Mouse (Mus musculus): ENCODE measurements around the gene Plxnc1.

Gene Plxnc1

DNA sequence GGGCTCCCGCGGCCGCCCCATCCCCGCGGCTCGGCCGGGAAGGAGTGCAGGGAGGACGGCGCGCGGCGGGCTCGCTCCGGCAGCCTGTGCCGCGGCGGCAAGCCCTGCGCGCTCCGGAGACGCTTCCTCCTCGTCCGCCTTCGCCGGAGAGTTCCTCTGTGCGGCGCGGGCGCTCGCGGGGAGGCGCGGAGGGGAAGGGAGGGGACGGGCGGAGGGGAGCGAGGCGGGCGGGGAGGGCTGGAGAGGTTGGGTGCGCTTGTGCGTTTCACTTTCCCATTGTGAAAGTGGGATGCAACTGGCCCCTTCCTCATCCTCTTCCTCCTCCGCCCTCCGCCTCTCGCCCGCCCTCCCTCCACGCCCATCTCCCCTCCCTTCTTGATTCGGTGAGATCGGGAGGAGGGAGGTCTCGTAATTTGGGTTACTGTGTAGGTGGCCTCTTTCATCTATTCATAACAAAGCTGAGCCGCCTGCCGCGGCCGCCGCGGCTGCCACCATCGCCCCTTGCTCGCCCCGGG, at the start of gene Plxnc1:
Gene Plxnc1 (minus strand): TSS at position 145 of the 515 bp plus-strand sequence.
- no peak for DNase-seq (ENCODE audit: low read depth)

- peak; percentile 40 for DNase-seq (ENCODE audit: low read depth)
Measured at GRCm38 (mm10) chr10:94992127-94992526, 47.5 kb upstream of the Plxnc1 start.

- peak; percentile 38 for DNase-seq (ENCODE audit: low read depth)
Measured at GRCm38 (mm10) chr10:94991564-94992097, 47.0 kb upstream of the Plxnc1 start.

DNA sequence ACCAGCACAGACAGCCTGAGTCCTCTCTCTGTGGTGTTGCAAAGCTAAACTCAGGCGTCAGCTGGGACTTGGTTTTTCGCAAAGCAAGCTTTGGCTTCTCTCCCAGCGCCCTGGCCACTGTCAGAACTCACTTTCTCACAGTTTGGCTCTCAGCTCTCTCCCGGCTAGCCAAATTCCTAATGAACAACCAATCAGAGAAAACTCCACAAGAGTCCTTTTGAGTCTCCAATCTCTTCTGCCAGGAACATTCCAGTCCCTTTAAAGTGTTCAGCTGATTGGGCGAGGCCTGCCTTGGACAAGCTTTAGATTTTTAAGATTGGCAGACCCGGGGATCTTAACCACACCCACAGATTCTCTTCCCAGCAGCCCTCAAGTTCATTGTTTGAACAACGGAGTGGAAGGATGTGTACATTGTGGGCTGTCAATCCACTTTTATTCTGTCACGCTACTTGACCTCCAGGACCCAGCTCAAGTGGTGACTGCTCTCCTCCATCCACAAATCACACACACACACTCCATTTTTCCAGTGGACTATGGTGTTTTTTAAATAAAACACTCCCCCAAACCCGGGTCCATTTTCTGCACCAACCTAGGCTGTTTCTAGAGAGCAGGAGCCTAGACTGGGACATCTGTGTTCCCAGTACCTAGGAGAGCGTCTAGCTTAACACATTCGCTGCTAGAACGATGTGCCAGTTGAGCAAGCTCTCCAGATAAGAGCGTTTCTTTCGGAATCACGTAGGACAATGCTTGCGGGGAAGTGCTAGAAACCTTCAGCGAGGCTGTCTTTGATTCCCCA, 46.3 kb upstream of the Plxnc1 start:
- DNase-seq (ENCODE audit: low read depth): no peak

DNA sequence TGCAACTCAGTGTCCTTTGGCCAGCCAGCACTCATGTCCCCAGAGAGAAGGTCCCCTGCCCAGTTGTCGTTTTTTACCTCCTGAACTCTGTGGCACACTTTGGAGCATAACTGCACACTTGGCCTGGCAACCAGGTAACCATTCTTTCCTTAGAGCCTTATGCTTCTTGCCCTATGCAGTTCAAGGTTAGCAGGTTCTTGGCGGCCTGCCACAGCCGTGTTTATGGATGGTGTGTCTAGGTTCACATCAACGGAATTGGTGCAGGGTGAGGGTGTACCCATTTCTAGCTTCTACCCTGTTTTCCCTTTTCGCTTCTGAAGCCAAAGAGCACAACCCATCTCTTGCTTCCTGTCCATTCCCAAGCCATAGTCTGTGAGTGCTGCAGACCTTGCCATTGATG, 44.7 kb upstream of the Plxnc1 start:
- DNase-seq (ENCODE audit: low read depth): no peak

GRCm38 (mm10) chr10:94985103-94985502, 40.5 kb upstream of the Plxnc1 start:
- no peak for DNase-seq (ENCODE audit: low read depth)

DNA sequence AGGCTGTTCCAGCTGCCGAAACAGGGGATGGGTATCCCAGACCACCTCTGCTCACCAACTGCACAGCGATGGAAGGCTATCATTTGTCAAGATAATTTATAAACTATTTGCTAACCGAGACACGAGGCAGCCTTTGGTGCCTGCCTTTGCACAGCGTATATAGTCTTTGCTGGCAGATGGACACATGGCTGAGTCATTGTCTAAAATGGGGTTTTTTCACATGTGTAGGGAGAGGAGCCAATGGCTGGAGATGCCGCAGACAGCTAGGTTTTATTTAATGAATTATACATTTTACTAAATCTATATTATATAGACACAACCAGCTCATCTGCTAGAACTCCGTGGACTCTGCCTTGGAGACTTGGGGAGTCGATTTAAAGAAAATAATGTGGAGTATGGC, 37.9 kb upstream of the Plxnc1 start:
- no peak for DNase-seq (ENCODE audit: low read depth)

DNA sequence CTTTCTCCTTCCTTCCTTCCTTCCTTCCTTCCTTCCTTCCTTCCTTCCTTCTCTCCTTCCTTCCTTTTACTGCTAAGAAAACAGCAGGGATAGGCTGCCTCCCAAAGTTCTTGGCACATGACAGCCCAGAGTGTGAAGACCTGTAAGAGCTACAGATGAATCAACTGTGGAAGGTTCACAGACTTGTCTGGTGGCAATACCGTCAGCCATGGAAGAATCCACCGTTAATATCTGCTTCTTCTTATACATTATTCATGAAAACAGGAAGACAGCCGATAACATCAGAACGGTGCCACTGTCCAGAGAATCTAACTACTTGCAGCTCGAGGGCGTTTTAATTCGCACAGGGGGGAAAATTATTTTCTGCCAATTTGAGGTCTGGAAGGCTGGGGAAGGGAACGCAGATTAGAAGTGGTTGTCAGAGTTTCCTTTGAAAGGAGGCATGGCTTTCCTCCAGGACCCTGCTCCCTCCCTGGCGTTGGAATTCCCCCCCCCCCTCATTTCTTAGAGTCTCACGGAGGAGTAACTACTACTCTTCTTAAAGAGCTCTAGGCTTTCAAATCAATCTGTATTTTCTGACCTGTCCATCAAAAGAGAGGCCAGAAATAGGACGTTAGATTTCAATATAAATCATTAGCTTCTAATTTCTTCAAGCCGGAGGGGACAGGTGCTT, 37.0 kb upstream of the Plxnc1 start:
- no peak for DNase-seq (ENCODE audit: low read depth)

DNA sequence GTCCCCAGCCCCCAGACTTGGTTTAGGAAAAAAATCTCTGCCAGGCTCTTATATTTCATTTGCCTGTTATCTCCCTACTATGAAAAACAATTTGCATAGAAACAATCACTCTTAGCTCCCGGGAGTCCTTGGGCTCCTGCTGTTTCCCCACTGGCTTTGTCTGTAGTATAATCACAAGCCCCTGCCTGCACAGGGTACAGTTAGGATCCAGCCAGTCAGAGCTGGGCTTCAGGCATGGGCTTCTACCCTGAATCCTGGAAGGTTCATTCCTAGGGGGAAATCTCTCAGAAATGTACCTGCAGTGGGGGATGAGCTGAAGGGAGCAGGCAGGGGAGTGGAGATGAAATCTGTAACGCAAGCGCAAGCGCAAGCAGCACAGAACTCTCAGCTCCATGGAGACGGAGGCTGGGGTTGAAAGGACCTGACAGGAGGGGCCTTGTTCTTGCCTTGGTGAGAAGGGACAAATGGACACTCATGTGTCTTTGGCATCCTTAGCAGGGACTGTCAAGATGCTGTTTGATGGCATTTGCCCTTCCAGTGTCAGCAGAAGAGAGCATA, 33.7 kb upstream of the Plxnc1 start:
- DNase-seq (ENCODE audit: low read depth): no peak

DNA sequence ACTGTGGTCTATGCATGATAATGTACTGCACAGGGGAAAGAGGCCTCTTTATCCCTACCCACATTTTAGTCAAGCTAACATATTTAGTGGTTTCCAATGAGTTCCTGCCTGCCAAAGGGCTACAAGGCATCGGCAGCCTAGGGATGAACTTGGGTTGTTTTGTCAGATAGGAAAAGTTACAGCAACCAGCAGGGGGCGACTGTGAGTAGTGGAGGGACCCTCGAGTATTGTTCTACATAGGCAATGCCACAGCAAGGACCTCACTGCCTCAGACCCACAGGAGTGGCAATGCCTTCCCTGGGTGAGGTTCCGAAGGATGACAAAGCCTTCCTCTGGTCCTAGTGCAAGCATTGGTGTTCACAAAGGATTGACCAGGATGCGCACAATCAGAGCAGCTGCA, 31.7 kb upstream of the Plxnc1 start:
- no peak for DNase-seq (ENCODE audit: low read depth)

GRCm38 (mm10) chr10:94975099-94975496, 30.5 kb upstream of the Plxnc1 start:
- DNase-seq (ENCODE audit: low read depth): no peak

GRCm38 (mm10) chr10:94974345-94975098, 29.9 kb upstream of the Plxnc1 start:
- DNase-seq (ENCODE audit: low read depth): no peak

- no peak for DNase-seq (ENCODE audit: low read depth)
Measured at GRCm38 (mm10) chr10:94971625-94972161, 27.1 kb upstream of the Plxnc1 start.

- DNase-seq (ENCODE audit: low read depth): no peak
Measured at GRCm38 (mm10) chr10:94970221-94970620, 25.6 kb upstream of the Plxnc1 start.

DNA sequence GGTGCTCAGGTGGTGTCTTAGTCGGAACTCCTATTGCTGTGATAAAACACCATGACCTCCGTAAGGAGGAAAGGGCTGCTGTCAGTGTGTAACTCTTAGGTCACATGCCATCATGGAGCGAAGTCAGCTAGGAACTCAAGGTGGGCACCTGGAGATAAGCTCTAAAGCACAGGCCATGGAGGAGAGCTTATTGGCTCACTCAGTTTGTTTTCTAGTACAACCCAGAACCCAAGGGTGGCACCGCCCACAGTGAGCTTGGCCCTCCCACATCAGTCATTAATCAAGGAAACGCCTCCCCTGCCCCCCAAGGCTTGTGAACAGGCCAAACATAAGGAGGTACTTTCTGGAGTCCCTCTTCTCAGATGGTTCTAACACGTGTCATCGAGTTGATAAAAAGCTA, 22.8 kb upstream of the Plxnc1 start:
- DNase-seq (ENCODE audit: low read depth): no peak

DNA sequence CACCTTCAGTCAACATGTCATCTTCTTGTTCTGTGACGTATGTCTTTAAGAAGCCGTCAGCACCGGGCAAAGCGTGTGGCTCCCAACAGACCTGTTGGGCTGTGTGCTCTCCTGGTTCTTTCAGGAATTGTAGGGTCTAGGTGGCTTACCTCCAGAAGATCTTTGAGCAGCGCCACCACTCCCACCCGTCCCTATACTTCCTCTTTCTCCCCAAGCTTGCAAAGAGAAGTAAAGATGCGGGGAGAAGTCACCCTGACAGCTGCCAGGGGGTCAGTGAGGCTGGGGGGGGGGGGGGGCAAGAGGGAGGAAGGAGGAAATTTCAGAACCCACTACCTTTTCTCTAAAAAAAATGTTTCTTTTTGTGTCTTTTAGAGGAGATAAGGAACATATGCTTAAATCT, 22.2 kb upstream of the Plxnc1 start:
- no peak for DNase-seq (ENCODE audit: low read depth)

- no peak for DNase-seq (ENCODE audit: low read depth)
Measured at GRCm38 (mm10) chr10:94965093-94965492, 20.5 kb upstream of the Plxnc1 start.

GRCm38 (mm10) chr10:94962005-94962404, 17.4 kb upstream of the Plxnc1 start:
- no peak for DNase-seq (ENCODE audit: low read depth)

GRCm38 (mm10) chr10:94961283-94961682, 16.6 kb upstream of the Plxnc1 start:
- no peak for DNase-seq (ENCODE audit: low read depth)

DNA sequence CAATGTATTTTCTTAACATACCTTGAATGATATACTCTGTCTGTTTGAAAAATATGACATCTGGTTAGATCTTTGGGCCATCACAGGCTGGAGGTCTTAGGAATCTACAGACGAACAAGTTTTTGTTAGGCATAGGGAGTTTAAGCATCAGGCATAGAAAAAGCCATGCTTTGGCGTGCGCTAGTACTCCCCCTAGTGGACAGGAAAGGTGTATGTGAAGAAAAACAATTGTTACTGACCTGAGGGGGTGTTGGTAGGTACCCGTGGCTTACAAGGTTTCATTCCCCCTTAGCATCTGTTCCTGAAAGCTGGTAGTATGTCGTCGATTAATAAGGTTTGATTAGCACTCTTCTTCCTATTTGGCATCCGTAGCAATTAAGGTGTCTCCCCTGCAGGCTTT, 13.7 kb upstream of the Plxnc1 start:
- no peak for DNase-seq (ENCODE audit: low read depth)

DNA sequence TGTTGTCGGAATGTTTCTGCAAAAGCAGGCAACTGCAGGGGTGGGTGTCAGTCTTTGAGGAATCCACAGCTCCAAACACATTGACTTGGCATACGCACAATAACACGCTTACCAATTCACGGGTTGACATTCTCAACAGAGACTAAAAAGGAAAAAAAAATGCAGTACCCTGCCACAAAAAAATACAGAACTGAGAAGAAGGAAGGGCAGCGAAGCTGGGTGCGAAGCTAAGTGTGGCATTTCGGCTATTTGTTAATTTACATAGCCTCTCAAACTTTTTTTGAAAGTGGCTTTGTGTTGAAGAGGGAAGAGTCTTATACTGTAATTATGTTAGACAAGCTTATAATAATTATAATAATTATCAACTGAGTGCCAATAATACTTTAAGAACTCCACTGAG, 13.1 kb upstream of the Plxnc1 start:
- no peak for DNase-seq (ENCODE audit: low read depth)
